Mouse (Mus musculus): Measurements from ENCODE around the gene Samd4. TPM values are rescaled to one million over a fixed set of nuclear protein-coding genes. Genes with fewer than 3 reads are reported as not detected.
"Not testable (repeated sequence)": the region's sequence is repeated elsewhere in the genome, so short reads cannot be mapped to it uniquely, and the experiment has no call there.

Samd4 gene
- polyA plus RNA-seq, 1 experiment = 2.5 TPM

DNA sequence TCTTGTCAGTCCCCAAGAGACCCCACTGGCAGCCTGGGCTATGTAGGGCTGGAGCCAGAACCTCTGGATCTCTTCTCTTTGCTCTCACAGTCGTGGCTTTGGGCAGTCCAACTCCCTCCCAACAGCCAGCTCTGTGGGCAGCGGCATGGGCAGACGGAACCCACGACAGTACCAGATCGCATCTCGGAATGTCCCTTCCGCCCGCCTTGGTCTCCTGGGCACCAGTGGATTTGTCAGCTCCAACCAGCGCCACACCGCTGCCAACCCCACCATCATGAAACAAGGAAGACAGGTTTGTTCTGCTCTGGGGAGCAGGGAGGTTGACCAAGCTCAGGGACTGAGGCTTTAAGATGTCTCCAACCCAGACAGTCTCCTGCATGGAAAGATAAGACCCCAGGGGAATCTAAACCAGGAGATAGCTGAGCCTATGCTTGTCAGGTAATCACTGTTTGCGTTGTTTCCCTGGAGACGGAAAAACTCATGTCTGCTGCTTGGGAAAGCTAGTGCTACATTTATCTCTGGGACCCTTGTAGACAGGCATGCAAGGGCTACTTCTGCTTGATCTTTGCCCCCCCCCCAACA is 205.1 kb downstream of the Samd4 start:
- DNase-seq (ENCODE audit: low read depth, low spot score) = no peak
- WGBS = 82% methylated on average over 12 of the region's 12 CpGs

DNA sequence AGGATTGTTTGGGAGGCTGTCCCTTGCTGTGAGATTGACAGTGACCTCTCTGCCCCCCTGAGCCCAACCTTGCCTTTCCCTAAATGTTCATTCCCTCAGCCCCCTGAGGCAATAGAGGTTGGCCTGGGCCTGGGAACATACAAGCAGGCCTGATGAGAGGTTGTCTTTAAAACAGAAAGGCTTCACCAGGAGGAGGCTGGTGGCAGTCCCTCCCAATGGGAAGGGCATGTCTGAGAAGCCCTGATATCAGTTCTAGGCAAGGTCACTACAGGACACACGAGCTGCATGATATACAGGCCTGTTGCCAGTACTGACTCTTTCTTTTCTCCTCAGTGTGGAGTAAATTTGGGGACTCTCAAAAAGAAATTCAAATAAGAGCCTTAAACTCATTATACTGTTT is 205.7 kb downstream of the Samd4 start:
- DNase-seq (ENCODE audit: low read depth, low spot score) = no peak
- WGBS = 31% methylated on average over 1 of the region's 1 CpGs

DNA sequence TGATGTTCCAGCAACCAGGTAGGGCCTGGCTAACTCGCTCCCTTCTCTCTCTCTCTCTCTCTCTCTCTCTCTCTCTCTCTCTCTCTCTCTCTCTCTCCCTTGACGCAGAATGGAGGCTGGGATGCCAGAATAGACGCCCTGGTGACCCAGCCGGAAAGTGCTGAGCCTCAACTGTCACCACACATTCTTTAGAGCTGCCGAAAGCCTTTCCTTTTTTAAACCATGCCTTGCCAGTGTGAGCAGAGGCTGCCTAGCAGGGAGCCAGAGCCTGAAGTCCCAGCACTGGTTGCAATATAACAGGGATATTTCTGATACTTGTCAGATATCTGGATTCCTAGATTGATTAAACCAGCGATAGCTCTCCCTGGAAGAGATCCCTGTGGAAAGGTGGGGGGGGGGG is 206.5 kb downstream of the Samd4 start:
- WGBS = 90% methylated on average over 6 of the region's 6 CpGs
- no peak for DNase-seq (ENCODE audit: low read depth, low spot score)

DNA sequence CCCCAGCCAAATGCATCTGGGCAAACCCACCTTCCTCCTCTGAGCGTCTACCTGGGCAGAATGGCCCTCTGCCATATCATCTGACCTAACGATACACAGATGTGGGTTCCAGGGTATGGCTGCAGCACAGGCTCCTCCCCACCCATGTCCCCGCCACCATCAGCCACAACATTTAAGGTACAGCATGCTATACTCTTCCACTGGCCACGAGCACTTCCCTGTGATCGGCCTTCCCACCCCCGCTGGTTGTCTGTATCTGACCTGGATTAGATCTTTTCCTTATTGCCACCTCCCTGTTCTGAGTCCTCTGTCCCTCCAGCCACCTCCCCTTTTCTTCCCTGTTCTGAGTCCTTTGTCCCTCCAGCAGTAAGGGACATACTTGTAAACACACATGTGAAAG is 209.3 kb downstream of the Samd4 start:
- no peak for DNase-seq (ENCODE audit: low read depth, low spot score)
- WGBS = 56% methylated on average over 6 of the region's 6 CpGs

DNA sequence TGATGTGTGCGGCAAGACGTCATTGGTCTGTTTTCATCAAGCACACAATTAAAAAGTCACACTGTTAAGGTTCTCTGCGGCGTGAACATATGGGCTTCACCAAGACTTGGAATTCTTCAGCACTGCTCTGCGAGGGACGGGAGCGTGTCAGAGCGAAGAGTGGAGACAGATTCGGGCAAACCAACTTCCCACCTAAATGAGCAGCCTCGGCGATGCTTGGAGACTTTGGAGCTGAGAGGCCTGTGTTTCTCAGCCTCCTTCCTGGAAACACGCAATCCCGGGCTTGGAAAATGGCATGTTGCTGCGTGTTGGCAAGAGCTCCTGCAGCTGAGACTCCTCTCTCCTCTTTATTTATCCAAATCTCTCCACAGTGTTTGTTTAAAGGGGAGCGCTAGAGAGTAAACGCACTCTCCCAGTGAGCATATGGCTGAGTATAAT is 210.7 kb downstream of the Samd4 start:
- peak; percentile 42 for DNase-seq (ENCODE audit: low read depth, low spot score)
- 23% methylated on average over 16 of the region's 16 CpGs for WGBS

DNA sequence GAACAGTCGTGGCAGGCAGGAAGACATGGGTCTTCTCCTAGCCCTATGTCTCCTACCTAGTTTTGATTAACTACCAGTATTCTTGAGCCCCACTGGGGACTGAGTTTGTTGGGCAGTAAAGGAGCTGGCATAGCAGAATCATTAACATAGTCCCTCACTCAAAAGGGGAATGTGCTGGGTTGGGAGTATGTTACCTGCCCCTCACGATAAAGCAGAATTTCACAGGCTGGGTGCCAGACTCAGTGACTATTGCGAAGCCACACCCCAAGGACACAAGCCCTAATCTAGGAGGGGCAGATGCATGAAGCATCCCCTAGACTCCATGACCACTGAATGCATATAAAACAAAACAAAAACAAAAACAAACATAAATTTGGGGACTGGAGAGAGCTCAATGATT is 212.4 kb downstream of the Samd4 start:
- no peak for DNase-seq (ENCODE audit: low read depth, low spot score)
- WGBS = 80% methylated on average over 3 of the region's 3 CpGs

DNA sequence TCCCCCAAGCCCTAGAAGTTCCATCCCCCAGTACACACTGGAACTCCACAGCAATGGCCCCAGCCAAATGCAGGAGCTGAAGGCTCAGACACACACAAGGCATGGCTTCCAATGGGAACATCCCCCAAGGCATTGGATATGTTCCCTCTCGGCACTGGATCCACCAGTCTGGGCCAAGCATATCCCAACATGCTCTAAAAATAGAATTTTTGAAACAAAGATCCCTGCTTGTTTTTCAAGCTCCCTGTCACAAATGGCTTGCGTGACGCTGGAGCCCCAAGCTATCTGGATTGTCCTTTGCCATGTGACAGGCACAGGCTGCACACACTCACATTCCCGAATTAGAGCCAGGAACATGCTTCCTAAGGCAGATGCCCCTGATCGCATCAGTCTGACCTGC is 213.7 kb downstream of the Samd4 start:
- DNase-seq (ENCODE audit: low read depth, low spot score) = no peak

DNA sequence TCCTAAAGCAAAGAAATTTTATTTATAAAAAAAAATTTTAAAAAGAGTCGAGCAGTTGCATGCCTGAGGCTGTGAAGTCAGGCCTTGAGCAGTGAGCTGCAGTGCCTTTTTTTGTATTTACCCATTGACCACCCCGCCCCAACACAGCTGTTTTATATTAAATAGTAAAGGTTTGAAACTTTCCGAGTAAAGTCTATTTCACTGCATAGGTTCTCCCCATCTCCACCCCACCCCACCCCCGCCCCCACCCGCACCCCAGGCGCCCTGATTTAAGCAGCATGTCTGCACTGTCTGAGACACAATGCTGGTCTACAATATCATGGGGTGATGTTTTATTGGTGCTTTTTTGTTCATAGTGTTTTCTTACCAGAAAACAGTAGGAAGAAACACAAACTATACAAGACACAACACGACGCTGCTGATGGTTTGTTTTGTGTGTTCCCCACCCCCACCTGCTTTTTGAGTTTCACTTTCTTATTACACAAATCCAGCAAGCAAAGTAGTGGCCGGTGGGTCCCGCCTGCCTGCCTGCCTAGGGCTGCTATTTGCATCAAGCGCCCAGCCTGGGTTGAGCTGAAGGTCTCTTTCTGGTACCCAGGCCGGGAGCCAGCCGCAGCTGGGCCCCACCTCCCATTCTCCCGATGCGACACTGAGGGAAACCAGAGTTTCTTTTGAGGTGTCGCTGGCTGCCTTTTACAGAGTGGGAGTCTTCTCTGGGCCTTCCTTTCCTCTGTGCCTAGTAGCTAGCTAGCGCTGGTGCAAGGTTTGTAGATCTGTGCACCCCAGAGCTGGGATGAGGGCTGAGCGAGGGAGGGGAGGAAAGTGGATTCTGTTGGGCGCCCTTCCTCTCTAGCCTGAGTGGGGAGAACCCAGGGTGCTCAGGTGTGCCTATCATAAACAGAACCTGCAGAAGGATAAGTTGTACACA is 221.9 kb downstream of the Samd4 start:
- no peak for DNase-seq (ENCODE audit: low read depth, low spot score)
- WGBS = 27% methylated on average over 19 of the region's 19 CpGs

More for the DNA sequence above, 213.7 kb downstream of the Samd4 start:
- WGBS = 84% methylated on average over 5 of the region's 5 CpGs

DNA sequence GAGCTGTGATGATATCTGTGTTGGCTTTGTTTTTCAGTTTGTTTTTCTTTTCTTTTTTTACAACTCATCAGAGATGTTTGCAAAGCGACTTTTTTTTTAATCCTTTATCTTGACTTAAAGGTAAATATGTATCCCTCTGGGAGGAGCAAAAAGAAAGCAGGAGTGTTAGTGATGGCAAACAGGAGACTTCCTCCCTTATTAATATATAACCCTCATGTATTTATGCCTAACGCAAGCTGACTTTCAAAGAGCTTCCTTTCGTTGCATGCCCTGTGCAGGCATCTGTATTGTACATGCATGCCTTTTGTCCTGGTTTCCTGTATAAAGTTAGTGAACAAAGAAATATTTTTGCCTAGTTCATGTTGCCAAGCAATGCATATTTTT is 222.5 kb downstream of the Samd4 start:
- WGBS = 27% methylated on average over 3 of the region's 3 CpGs
- no peak for DNase-seq (ENCODE audit: low read depth, low spot score)

DNA sequence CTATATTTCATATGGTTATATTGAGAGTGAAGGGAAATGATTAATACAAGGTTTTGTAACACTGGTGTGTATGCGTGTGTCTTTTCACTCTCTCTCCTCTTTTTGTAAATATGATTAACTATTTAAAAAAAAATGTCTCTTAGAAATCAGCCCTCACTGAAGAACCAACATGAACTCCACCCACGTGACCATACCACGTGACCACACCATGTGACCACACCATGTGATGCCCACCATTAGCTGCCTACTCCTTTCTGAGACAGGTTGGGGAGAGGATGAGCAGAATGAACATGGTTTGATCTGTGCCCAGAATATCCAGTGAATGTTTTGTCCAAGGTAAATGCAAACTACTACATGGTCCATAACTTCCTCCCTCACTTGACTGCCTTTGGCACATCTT is 223.1 kb downstream of the Samd4 start:
- DNase-seq (ENCODE audit: low read depth, low spot score) = no peak
- WGBS = 92% methylated on average over 3 of the region's 3 CpGs

DNA sequence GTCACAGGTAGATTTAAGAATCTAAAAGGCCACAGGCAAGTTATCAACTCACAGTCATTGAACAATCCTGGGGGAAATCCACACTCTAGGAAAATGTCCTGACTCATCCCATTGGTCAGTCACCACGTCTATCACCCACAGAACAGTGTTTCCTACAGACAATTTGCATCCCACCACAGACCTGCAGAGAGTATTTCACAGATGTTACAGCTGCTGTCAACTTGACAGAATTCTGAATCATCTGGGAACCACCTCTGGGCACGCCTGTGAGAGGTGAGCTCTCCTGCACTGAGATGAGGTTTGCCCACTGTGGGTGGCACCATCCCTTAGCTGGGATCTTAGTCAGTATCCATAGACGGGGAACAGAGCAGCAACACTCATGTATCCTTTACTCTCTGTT is 224.8 kb downstream of the Samd4 start:
- 90% methylated on average over 3 of the region's 3 CpGs for WGBS
- DNase-seq (ENCODE audit: low read depth, low spot score) = no peak

DNA sequence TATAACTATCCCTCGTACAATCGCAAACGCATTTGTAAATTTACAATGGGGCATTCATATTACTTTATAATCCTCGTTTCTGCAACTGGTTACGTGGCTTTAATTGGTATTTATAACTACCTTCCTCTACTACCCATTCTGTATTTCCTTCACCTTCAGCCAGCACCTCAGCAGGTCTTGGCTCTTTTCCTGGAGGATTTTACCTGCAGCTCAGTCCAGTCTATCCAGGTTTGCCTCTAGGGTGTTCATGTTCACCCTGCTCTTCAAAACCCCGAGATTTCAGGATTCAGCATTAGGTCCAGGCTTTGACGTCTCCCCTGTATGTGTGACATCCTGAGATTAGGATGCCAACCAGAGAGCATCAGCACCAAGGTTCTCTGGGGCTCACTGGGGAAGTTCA is 227.7 kb downstream of the Samd4 start:
- WGBS = 47% methylated on average over 7 of the region's 7 CpGs
- DNase-seq (ENCODE audit: low read depth, low spot score) = not testable (repeated sequence)

DNA sequence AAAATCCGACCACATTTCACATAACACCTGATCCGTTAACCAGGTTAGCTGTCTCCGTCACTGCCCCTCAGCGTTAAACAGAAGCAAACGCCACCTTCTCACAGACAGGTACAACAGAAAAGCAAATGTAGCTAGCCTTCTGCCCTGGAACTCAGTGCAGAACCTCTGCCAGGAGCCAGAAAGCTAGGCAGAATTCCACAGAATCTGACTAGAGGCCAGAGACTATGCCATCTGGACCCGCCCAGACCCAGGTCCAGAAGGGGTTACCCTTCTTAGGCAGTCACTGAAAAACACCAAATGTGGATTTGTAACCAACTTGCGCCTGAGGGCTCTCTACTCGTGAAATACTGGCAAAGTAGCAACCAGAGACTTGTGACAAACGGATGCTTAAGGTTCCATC is 228.7 kb downstream of the Samd4 start:
- DNase-seq (ENCODE audit: low read depth, low spot score) = no peak
- WGBS = 64% methylated on average over 9 of the region's 9 CpGs

DNA sequence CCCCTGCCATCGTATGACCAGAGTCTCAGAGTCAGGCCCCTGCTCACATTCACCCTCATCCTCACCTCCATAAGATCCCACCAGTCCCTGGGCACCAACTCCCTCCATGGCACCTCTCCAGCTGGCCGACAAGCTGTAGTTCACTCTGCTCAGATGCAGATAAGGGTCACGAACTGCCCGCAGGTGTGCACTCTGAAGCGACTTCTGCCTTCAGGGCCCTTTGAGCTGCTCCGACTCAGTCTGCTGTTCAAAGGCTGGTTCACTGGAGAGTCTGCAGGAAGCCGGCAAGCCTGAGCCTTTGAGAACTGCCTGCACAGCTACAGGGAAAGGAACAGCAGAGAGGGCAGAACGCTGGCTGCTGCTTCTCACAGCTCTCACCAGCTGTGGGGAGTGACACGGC is 232.5 kb downstream of the Samd4 start:
- 35% methylated on average over 9 of the region's 9 CpGs for WGBS
- DNase-seq (ENCODE audit: low read depth, low spot score) = no peak

DNA sequence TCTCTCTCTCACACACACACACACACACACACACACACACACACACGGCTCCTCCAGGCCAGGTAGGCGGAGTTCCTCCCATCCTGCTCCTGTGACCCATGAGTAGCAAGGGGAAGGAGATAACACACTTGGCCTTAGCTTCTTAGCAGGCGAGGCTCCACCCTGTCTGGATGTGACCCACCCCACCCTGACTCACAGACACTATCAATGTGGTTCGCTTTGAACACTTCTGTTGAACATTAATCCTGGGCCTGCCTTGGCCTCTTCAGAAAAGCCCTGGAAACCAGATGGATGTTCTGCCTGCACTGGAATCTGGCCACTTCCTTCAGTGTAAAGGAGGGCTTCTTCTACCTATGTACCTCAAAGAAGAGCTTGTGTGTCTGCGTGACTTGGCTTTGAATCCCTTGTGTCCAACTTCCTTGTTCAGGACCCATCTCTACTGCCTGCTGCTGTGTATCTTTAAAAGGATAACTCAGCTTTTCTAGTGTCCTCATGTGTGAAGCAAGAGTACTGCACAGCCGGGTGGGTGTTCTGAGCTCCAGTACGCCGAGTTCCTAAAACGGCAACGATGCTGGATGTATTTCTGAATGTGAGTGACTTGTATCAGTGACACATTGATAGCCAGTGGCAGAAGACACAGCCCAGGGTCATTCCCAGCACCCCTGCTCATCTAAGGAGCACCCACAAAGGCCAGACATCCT is 233.6 kb downstream of the Samd4 start:
- WGBS = 51% methylated on average over 9 of the region's 10 CpGs
- no peak for DNase-seq (ENCODE audit: low read depth, low spot score)

DNA sequence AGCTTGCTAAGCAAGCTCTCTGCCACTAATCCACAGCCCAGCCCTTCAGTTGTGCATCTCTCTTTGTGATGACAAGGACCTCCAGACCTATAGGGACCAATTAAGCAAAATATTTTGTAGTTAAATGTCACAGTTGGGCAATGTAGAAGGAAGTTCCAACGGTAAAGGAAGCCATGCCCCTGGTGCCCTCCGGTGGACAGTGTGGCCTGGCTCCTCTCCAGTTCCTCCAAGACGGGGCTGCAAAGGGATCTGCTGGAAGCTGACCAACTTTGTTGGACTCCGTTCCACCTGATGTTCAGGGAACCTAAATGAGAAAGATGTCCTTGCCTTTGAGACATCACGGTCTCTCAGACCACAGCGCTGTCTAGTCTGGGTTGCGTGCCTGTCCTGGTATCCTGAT is 234.9 kb downstream of the Samd4 start:
- 55% methylated on average over 7 of the region's 7 CpGs for WGBS
- DNase-seq (ENCODE audit: low read depth, low spot score) = no peak

DNA sequence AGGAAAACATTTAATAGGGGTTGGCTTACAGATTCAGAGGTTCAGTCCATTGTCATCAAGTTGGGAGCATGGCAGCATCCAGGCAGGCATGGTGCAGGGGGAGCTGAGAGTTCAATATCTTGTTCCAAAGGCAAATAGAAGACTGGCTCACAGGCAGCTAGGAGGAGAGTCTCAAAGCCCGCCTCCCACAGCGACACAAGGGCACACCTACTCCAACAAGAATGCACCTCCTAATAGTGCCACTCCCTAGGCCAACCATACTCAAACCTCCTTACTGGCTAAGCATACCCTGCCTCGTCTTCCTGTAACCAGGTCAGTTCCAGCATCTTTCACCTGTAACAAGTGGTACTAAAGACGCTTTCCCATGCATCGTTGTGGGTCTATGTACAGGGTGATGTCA is 245.3 kb downstream of the Samd4 start:
- DNase-seq (ENCODE audit: low read depth, low spot score) = no peak
- 54% methylated on average over 5 of the region's 5 CpGs for WGBS

DNA sequence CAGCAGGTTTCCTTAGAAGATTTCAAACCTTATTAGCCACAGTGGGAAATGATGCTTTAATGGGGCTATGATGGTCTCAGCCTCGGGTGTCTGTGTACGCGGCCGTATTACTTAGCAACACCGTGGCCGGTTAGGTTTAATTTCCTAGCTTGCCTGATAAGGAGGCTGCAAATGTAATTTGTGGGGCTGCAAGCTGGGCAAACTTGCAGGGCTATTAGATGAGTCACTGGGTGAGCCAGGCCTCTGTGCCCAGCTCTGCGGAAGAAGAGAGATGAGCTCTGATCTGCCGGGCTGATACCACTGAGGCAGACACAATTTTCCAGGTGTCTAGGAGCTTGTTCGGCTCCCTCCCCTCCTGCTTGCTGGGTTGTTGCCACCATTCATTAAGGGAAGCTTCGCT is 251.3 kb downstream of the Samd4 start:
- 44% methylated on average over 10 of the region's 10 CpGs for WGBS

DNA sequence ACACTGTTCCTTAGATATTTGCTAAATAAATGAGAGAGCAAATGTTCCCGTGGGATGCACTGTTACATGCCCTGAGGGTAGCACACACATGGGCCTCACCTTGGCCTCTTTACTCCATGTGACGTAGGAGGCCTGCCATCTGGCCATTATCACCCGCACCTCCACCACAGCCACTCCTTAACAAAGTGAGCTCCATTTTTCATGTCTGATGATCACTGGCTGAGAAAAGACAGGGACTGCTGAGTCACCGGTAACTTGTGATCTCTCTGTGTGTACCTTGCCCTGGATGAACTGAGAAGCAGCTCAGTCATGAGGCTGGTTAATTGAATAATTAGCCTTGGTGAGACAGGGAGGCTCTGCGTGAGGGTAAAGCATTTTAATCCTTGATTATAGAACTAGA is 254.0 kb downstream of the Samd4 start:
- WGBS = 74% methylated on average over 5 of the region's 5 CpGs
- no peak for DNase-seq (ENCODE audit: low read depth, low spot score)

More for the DNA sequence above, 251.3 kb downstream of the Samd4 start:
- no peak for DNase-seq (ENCODE audit: low read depth, low spot score)

DNA sequence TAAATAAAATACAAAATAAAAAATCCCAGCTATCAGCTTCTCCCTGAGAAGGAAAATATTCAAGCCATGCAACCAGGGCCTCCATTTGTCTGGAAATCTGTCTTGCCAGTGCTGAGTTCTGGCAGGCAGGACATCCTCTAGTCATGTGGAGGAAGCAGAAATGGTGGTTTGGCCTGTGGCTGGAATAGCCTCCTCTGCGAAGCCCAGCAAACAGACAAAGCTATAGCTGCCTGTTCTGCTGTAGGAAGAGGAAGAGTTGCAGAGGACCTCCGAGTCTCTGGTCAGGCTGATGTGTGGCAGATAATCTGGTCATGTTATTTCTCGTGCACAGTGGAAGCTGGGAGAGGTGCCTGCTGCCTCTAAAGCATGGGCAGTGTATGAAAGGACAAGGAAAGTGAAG is 256.2 kb downstream of the Samd4 start:
- 73% methylated on average over 3 of the region's 3 CpGs for WGBS
- no peak for DNase-seq (ENCODE audit: low read depth, low spot score)

DNA sequence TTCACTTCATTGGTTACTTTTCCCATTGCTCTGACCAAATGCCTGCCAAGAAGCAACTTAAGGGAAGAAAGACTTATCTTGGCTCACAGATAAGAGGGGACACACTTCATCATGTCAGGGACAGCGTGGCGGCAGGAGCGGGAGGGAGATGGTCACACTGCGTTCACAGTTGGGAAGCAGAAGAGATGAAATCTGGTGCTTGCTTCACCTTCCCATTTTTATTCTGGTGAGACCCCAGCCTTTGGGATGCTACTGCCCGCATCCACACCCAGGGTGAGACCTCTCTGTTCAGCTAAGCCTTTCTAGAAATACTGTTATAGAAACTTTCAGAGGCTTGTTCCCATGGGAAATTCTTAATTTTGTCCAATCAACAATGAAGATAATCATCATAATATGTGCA is 261.7 kb downstream of the Samd4 start:
- WGBS = 98% methylated on average over 5 of the region's 5 CpGs
- no peak for DNase-seq (ENCODE audit: low read depth, low spot score)
